Comparison of ENCODE assay signal across 21 mouse cellular contexts in the genomic region with DNA sequence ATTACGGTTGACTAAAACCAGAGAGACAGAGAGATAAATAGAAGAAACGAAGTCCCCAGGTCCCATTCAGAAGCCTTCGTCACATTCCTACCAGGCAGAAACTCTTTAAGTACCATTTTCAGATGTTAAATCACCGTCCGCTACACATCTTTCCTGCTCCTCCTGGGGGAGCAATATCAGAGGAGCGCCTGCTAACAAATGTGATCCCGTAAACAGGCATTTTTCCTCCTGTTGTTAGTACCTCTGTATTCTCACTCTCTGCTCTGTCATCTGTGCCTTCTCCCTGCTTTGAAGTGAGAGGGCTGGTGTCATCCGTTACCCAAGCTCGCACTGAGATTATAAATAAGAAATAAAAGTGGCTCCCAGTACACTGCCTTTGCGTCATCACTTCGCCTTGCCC.
A peak's percentile ranks its signal among the peaks of the same experiment; 100 is the strongest.
DNase-seq lines count a peak whose midpoint lies in the region; ATAC-seq lines count a peak whose summit lies in the region.
"Had no signal": no experiment of that assay in that cellular context is flagged by ENCODE, and none has a peak within 500 bp of the region (broad histone marks: within the 10 kb centered on the region; RNA-seq: fewer than 3 reads in every experiment).

No protein-coding gene starts in this region.

- no peak for DNase-seq in frontal cortex, postnatal 25 days (ENCODE audit: low spot score in 2 of 2)
- peak; percentile 50 for DNase-seq in midbrain, embryonic 14.5 days
- DNase-seq in brain, adult 2 months (ENCODE audit: low read depth, low spot score), result peak; percentile 8
- DNase-seq in mesoderm, embryonic 11.5 days (ENCODE audit: low read depth, low spot score), result peak; percentile 49
- no peak for DNase-seq in thymus, postnatal 4 days
- DNase-seq: adrenal gland, postnatal 25 days; cerebellum, adult 11-12 months; cerebellum, adult 9-10 months; cerebellum, postnatal 25 days; gastrocnemius, postnatal 14 days; heart, adult 2 months; heart, postnatal 36 days had no signal

- peak; percentile 22; the same call in 1 of the 2 replicates for ATAC-seq in frontal cortex, adult (ENCODE audit: low TSS enrichment)
- ATAC-seq in midbrain, embryonic 14.5 days (ENCODE audit: low FRiP score, low TSS enrichment), result no peak
- ATAC-seq in midbrain, embryonic 15.5 days (replicated peaks), result no peak
- ATAC-seq: activated CD4-positive, CD25-positive, alpha-beta regulatory T cell, adult 4 months; forebrain, embryonic 13.5 days; Patski had no signal

- 42% methylated on average over 11 of the region's 11 CpGs for WGBS in midbrain, embryonic 14.5 days
- WGBS in midbrain, embryonic 15.5 days, result 45% methylated on average over 11 of the region's 11 CpGs

- no peaks in the 10 kb centered on the region for H3K27me3 ChIP-seq in midbrain, embryonic 14.5 days (ENCODE audit: control insufficient read depth, insufficient read depth, low read length)
- H3K27me3 ChIP-seq in midbrain, embryonic 15.5 days (replicated peaks), result no peaks in the 10 kb centered on the region
- H3K27me3 ChIP-seq: CH12.LX; forebrain, embryonic 13.5 days; heart, embryonic 12.5 days; hindbrain, embryonic 15.5 days; Patski had no signal

- H3K4me3 ChIP-seq in midbrain, embryonic 14.5 days (replicated peaks; ENCODE audit: low read depth, low read length), result no peak overlapping the region
- H3K4me3 ChIP-seq in midbrain, embryonic 15.5 days, result no peak overlapping the region
- H3K4me3 ChIP-seq: embryonic facial prominence, embryonic 10.5 days; forebrain, embryonic 13.5 days; heart, adult 2 months; heart, embryonic 12.5 days; hindbrain, embryonic 15.5 days had no signal

- H3K4me1 ChIP-seq in midbrain, embryonic 14.5 days (ENCODE audit: control insufficient read depth, insufficient read depth, low read length), result peaks cover 36% of the 10 kb centered on the region
- peaks cover 34% of the 10 kb centered on the region for H3K4me1 ChIP-seq in midbrain, embryonic 15.5 days

- no peaks in the 10 kb centered on the region for H3K9me3 ChIP-seq in midbrain, embryonic 14.5 days (ENCODE audit: control insufficient read depth, low read length)
- no peaks in the 10 kb centered on the region for H3K9me3 ChIP-seq in midbrain, embryonic 15.5 days
- H3K9me3 ChIP-seq: embryonic facial prominence, embryonic 10.5 days; forebrain, embryonic 13.5 days; heart, embryonic 12.5 days; hindbrain, embryonic 15.5 days had no signal

- no peak overlapping the region for H3K9ac ChIP-seq in midbrain, embryonic 14.5 days (replicated peaks; ENCODE audit: low read length)
- H3K9ac ChIP-seq in midbrain, embryonic 15.5 days, result no peak overlapping the region
- H3K9ac ChIP-seq: forebrain, embryonic 13.5 days; heart, embryonic 12.5 days; hindbrain, embryonic 15.5 days had no signal

- H3K4me2 ChIP-seq in midbrain, embryonic 14.5 days (ENCODE audit: low read length), result no peak overlapping the region
- H3K4me2 ChIP-seq in midbrain, embryonic 15.5 days, result no peak overlapping the region
- H3K4me2 ChIP-seq: forebrain, embryonic 13.5 days; heart, embryonic 12.5 days; hindbrain, embryonic 15.5 days had no signal

- no peak overlapping the region for H3K27ac ChIP-seq in midbrain, embryonic 14.5 days (replicated peaks; ENCODE audit: low read depth, low read length)
- H3K27ac ChIP-seq in midbrain, embryonic 15.5 days, result no peak overlapping the region
- H3K27ac ChIP-seq: embryonic facial prominence, embryonic 10.5 days; forebrain, embryonic 13.5 days; heart, adult 2 months; hindbrain, embryonic 15.5 days had no signal

- H3K36me3 ChIP-seq in midbrain, embryonic 14.5 days (ENCODE audit: control insufficient read depth, insufficient read depth, low read length), result no peaks in the 10 kb centered on the region
- H3K36me3 ChIP-seq in midbrain, embryonic 15.5 days (replicated peaks), result no peaks in the 10 kb centered on the region
- H3K36me3 ChIP-seq: embryonic facial prominence, embryonic 10.5 days; heart, embryonic 12.5 days; hindbrain, embryonic 15.5 days had no signal

Comparison
In these comparisons a context has a peak if more than half of its experiments do, and no peak if none do; other contexts are left out.
1. DNase-seq: peak in midbrain, embryonic 14.5 days (single experiment), brain, adult 2 months (single experiment) and mesoderm, embryonic 11.5 days (single experiment); none in frontal cortex, postnatal 25 days (0 of 2) and thymus, postnatal 4 days (single experiment).